Mouse (Mus musculus): ENCODE measurements around the gene Tmem247.

Tmem247 gene

GRCm38 (mm10) chr17:86917048-86917447 lies at the start of gene Tmem247:
Gene Tmem247, plus strand, starts transcription at chr17:86917348.
- no peak for DNase-seq

- DNase-seq: no peak
These were observed 46.6 kb upstream of the Tmem247 start for GRCm38 (mm10) chr17:86870586-86870985.

- no peak for DNase-seq
These were observed 44.5 kb upstream of the Tmem247 start for GRCm38 (mm10) chr17:86872643-86873042.

- no peak for DNase-seq
These were observed 40.2 kb upstream of the Tmem247 start for GRCm38 (mm10) chr17:86876940-86877339.

GRCm38 (mm10) chr17:86877747-86878146 lies 39.4 kb upstream of the Tmem247 start:
- DNase-seq: no peak

GRCm38 (mm10) chr17:86880056-86880455 lies 37.1 kb upstream of the Tmem247 start:
- no peak for DNase-seq

GRCm38 (mm10) chr17:86880461-86881044 lies 36.6 kb upstream of the Tmem247 start:
- DNase-seq: no peak

GRCm38 (mm10) chr17:86895191-86895590 lies 22.0 kb upstream of the Tmem247 start:
- DNase-seq: no peak

GRCm38 (mm10) chr17:86897486-86898165 lies 19.5 kb upstream of the Tmem247 start:
- DNase-seq: no peak

GRCm38 (mm10) chr17:86899821-86900220 lies 17.3 kb upstream of the Tmem247 start:
- DNase-seq: no peak

- DNase-seq: no peak
These were observed 16.6 kb upstream of the Tmem247 start for GRCm38 (mm10) chr17:86900564-86900963.

GRCm38 (mm10) chr17:86902399-86903067 lies 14.6 kb upstream of the Tmem247 start:
- DNase-seq: no peak

- no peak for DNase-seq
These were observed 13.6 kb upstream of the Tmem247 start for GRCm38 (mm10) chr17:86903596-86903995.

GRCm38 (mm10) chr17:86904206-86904605 lies 12.9 kb upstream of the Tmem247 start:
- no peak for DNase-seq

- DNase-seq: peak; percentile 38 to 51
These were observed 11.6 kb upstream of the Tmem247 start for GRCm38 (mm10) chr17:86905297-86906135.

- DNase-seq: peak; percentile 78 to 88
These were observed 11.0 kb upstream of the Tmem247 start for GRCm38 (mm10) chr17:86906136-86906461.

- DNase-seq: no peak
These were observed 10.5 kb upstream of the Tmem247 start for GRCm38 (mm10) chr17:86906601-86907000.

GRCm38 (mm10) chr17:86907092-86907491 lies 10.1 kb upstream of the Tmem247 start:
- DNase-seq: no peak

- no peak for DNase-seq
These were observed 8.8 kb upstream of the Tmem247 start for GRCm38 (mm10) chr17:86908316-86908715.

GRCm38 (mm10) chr17:86909733-86910495 lies 7.2 kb upstream of the Tmem247 start:
- peak; percentile 44 to 68 for DNase-seq

GRCm38 (mm10) chr17:86911261-86911660 lies 5.9 kb upstream of the Tmem247 start:
- DNase-seq: no peak

- no peak for DNase-seq
These were observed 4.0 kb upstream of the Tmem247 start for GRCm38 (mm10) chr17:86913003-86913607.
